Mouse (Mus musculus): ENCODE measurements around the gene Gm45140.

DNA sequence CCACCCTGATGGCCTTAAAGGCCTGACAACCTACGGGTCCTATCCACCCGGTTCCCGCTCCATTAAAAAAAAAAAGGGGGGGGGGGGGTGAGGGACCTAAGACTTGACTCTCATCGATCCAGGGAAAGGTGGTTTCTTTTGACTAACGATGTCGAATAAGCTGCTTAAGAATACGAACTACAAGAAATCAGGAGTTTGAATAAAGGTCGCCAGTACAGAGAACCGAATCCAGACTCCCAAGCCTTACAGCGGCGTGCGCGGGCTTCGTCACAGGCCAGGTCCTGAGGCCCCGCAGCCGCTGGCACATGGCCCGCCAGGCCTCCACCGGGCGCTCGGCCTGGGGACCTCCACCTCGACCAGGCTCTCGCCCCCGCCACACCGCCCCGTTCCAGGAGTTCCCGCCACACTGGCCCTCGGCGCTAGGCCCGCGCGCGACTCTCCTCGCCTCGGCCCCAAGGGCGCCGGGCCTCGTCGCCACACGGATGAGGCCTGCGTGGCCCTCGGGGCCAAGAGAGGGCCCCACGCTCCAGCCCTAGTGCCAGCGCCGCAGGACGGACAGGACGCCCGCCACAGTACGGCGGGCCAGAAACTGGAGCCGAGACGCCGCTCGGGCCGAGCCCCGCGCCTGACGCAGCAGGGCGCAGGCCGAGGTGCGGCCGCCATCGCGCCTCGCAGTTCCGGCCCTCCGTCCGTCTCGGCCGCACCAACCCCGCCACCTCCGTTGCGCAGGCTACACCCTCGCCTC is 14.7 kb upstream of the Gm45140 start:
- 0 out of 6 replicates have a peak, but pooled peaks of 1 of the 3 experiments have one; percentile 0 for TF ChIP-seq CTCF (IDR thresholded peaks at IDR 0.05 in 2 of 3, conservative IDR thresholded peaks at IDR 0.05 in 1 of 3; ENCODE audit: control insufficient read depth in 1 of 3, insufficient read depth in 1 of 3, low read depth in 2 of 3, low read length in 3 of 3, poor library complexity in 1 of 3, severe bottlenecking in 1 of 3)
- no peak for TF ChIP-seq NRF1 (IDR thresholded peaks at IDR 0.05; ENCODE audit: insufficient read depth, low read depth, low read length, poor library complexity, severe bottlenecking)
- no peak for TF ChIP-seq MAX (IDR thresholded peaks at IDR 0.05; ENCODE audit: low read length)
- TF ChIP-seq EP300 (IDR thresholded peaks at IDR 0.05; ENCODE audit: low read depth in 1 of 2, low read length in 2 of 2) = no peak; a peak in 1 of 4 replicates
- no peak for TF ChIP-seq POLR2A (IDR thresholded peaks at IDR 0.05; ENCODE audit: control insufficient read depth in 1 of 2, insufficient read depth in 1 of 2, low read depth in 1 of 2, low read length in 2 of 2, poor library complexity in 1 of 2)
